Comparison of ENCODE assay signal across 9 mouse cellular contexts in genomic region chr2:85129496-85129971, GRCm38 (mm10). TPM values are rescaled to one million over a fixed set of nuclear protein-coding genes. Genes with fewer than 3 reads are reported as not detected.
A peak's percentile ranks its signal among the peaks of the same experiment; 100 is the strongest.
DNase-seq lines count a peak whose midpoint lies in the region; ATAC-seq lines count a peak whose summit lies in the region.
"Had no signal": no experiment of that assay in that cellular context is flagged by ENCODE, and none has a peak within 500 bp of the region (broad histone marks: within the 10 kb centered on the region; RNA-seq: fewer than 3 reads in every experiment).

No protein-coding gene starts in this region.

- peak; percentile 53 for DNase-seq in kidney, adult 11 months
- DNase-seq in kidney, adult 18-20 months, result no peak
- peak; percentile 73 for DNase-seq in kidney, postnatal 14 days
- peak; percentile 63 to 86 for DNase-seq in lung, postnatal 4 days
- no peak for DNase-seq in thymus, postnatal 25 days
- no peak for DNase-seq in embryo, embryonic 10.5 days (ENCODE audit: low spot score)
- DNase-seq in MN1 (ENCODE audit: low spot score), result no peak

- H3K4me1 ChIP-seq in heart, embryonic 13.5 days, result peaks cover 28% of the 10 kb centered on the region

- H3K27ac ChIP-seq in heart, embryonic 13.5 days (replicated peaks), result peak overlapping the region; percentile 74
- H3K27ac ChIP-seq: macrophage had no signal

- no peak overlapping the region for H3K4me3 ChIP-seq in heart, embryonic 13.5 days

- 42% methylated on average over 6 of the region's 6 CpGs for WGBS in heart, embryonic 13.5 days

- ATAC-seq in heart, embryonic 13.5 days (ENCODE audit: extremely low read depth, insufficient number of reproducible peaks, low FRiP score, low TSS enrichment), result peak; percentile 31; the same call in 1 of the 2 replicates

- no peaks in the 10 kb centered on the region for H3K27me3 ChIP-seq in heart, embryonic 13.5 days (replicated peaks)

- no peak overlapping the region for H3K4me2 ChIP-seq in heart, embryonic 13.5 days

- H3K9me3 ChIP-seq in heart, embryonic 13.5 days, result no peaks in the 10 kb centered on the region

- H3K36me3 ChIP-seq in heart, embryonic 13.5 days, result no peaks in the 10 kb centered on the region

- H3K9ac ChIP-seq in heart, embryonic 13.5 days, result no peak overlapping the region

RNA-seq across cellular contexts. Expression of gene Aplnr, which starts 6.5 kb away (rescaled TPM):
- 22.3 and 27.8 TPM in 2 replicates for polyA plus RNA-seq in heart, embryonic 13.5 days (2015; fragmentation: Nextera tagmentation; extraction: Ambion mirVana)
- polyA plus RNA-seq: macrophage had no signal

Comparison
In these comparisons a context has a peak if more than half of its experiments do, and no peak if none do; other contexts are left out.
1. DNase-seq: peak in kidney, adult 11 months (single experiment), kidney, postnatal 14 days (single experiment) and lung, postnatal 4 days (2 of 2); none in kidney, adult 18-20 months (single experiment), thymus, postnatal 25 days (single experiment), embryo, embryonic 10.5 days (single experiment) and MN1 (single experiment).